Mouse (Mus musculus): ENCODE data around the gene Gria1.

Gria1 gene

DNA sequence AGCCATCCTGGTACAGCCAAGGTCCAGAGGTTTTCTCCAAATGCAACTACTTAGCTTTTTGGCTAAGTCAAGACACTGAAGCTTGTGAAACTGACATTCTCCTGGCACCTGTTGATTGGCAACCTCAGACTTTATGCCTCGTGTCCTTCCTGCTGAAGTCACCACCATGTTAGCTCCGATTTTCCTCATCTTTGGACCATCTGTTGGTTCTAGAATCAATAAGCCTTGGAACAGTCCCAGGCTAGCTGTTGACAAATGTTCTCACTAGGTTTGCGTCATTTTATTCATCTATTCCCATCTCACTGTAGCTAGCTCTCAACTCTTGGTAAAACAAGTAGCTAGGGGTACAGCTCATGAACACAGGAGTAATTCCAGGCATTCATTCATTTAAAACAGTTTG, 51.3 kb downstream of the Gria1 start:
- no peak for DNase-seq

DNA sequence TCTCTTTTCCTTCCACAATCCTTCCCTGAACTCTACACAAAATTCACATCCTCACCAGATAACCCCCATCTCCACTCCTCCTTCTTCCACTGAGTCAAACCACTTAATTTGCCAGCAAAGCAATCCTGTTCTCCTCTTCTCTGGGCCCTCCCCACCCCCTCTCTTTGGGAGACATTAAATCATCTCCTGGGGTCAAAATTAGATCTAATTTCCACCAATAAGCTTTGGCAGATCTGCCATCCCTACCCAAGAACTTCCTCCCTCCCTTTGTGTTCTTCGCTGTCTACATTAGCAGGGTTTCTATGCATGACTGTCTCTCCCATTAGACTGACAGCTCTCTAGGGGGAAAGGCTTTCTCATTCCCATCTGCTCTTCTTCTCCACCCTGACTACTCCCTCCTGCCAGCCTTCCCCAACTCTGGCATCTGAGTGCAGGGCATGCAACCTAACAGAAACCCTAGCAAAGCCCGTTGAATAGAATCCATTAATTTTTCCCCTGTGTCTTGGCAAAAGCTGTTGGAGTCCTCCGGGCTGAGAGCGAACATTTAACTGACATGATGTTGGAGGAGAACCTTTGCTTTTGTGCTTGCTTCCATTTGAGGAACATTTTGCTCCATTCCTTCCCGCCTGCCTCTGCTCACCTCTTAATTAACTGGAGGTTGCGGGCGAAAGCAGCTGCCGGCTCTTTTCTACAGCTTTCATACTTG, 59.2 kb downstream of the Gria1 start:
- DNase-seq: no peak

DNA sequence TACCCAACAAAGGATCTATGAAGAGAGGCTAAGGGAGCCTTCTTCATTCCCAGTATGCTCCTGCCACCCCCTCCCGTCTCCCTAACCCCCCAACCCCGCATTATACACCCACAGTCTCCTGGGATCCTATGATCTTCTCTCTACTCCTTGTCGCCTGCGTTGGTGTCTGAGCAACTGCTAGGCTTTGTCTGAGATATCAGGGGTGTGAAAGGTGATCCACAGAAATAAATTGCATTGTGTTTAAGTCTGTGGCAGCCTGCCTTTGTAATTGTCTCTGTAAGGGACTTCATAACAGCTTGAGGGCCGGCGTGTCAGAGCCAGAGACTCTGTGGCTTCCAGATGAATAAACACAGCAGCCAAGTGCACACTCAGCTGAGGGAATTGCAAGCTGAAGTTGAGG, 61.0 kb downstream of the Gria1 start:
- no peak for DNase-seq

DNA sequence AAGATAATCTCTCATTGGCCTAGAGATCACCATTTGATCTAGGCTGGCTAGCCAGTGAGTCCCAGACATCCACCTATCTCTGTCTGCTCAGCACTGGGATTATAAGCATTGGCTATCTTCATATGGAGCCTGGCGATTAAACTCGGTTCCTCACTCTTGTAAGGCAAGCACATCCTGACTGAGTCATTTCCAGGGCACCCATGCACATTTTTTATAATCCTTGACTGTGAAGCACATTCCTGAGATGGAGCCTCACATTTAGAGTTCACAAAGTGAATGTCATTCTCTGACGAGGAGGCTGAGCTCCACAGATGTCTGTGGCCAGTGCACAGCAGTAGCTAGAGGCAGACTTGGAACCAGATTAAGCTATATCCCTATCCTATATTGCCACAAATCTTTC, 68.2 kb downstream of the Gria1 start:
- no peak for DNase-seq

DNA sequence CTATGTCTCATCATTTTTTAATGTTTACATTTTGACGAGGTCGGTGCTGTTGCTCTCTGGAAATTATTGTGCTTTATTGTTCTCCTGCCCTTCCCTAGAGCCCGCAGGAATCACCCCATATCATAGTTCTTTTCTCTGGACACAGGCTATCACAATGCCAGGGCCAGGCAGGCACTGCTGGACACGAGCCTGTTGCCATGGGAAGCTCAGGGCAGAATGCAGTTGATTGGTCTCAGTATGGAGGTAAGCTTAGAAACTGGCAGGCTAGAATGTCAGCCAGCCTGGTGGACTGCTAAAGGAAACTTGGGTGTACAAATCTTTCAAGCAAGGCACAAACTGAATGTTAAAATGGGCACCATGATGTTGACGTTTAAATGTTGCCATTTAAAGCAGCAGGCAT, 78.3 kb downstream of the Gria1 start:
- no peak for DNase-seq

DNA sequence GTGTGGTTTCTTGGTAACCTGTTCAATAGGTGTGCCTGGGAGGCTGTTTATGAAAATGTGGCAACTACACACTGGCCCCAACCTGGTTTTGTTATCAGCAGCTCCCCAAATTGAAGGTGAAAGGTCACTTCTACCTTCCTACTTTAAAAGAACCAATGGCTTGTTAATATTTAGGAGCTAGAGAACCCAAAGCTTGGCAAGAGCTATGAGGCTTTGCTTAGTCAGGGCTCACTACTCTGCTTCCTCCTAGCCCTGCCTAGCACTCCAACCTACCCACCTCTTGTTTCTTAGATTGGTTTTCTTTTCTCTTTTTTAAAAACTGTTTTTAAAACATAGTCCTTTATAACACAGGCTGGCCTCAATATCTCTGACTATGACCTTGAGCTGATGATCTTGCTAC, 79.5 kb downstream of the Gria1 start:
- DNase-seq: no peak

DNA sequence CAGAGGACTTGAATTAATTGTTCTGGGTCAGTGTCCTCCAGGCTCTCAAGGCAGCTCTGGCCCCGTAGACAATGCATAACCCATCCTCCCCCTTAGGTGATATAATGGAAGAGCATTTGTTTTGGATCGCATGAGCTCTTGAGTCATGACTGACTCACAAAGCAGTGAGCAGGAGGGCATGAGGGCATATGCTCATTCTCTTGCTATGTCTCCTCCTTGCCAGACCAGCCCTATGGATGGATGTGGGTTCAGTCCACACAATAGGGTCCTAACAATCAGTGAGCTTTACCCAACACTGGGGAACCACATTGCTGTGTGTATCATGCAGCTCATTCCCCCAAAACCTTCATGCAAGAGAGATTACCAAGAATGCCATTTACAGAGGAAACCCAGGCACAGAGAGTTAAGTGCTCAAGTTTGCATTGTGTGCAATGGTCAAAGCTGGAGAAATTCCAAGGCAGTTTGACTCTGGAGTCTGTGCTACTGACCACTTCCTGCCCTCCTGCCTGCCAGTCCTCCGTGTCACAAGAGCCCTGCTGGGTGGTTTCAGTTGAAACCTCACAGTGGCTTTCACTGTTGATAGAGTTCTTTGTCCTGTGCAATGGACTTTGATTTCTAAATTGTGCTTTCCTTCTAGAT, 80.2 kb downstream of the Gria1 start:
- no peak for DNase-seq

DNA sequence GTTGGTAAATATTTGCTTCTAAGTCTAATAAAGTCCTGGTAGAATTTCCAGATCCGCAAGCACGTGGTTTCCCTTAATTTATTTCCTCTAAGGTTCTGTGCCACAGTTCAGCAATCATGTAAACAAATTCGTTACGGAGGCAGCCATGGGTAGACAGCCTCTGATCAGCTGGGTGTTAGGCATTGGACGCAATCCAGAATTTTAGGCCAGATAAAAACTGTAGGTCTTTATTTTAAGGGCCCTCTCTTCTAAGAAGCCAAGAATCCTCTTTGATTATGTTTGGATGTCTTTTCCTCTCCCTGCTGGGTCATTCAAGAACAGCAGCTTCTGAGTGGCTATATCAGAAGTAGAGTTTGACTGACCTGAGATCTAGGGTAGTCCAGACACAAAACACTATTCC, 89.3 kb downstream of the Gria1 start:
- no peak for DNase-seq

DNA sequence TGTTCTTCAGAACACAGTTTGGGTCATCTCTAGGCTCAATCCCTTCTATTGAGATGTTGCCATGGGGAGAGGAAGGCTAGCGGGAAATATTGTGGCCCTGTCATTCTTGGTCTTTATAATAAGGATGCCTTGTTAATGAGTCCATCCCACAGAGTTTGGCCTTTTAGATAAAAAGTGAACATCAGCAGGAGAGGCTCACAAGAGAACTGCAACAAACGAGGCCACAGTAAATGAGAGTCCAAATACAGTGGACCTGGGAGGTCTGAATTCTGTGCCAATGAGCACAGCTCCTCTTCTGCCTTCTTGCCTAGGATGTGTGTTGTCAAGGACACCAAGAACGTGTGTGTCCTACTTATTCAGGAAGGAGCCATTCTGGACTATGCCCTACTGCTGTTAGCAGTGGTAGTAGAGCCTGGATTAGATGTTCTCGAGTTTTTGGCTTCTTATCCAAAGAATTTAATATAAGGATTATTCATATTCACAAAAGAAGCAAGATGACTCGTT, 92.6 kb downstream of the Gria1 start:
- no peak for DNase-seq

DNA sequence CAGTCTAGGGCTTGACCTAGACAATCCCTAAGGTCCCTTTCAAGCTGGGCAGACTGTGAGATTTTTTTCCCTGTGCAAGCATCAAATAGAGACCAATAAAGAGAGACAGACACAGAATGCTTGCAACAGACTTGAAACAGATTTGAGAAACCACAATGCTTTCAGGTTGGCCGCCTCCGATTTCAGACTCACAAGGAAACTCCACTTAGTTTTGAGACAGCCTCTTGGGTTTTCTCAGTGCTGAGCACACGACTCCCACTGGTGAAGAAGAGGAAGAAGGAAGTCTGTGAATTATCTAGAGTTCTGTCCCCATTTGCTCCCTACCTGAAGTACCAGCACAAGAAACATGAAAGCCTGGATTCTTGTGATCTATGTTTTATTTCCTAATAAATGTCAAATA, 94.5 kb downstream of the Gria1 start:
- no peak for DNase-seq

DNA sequence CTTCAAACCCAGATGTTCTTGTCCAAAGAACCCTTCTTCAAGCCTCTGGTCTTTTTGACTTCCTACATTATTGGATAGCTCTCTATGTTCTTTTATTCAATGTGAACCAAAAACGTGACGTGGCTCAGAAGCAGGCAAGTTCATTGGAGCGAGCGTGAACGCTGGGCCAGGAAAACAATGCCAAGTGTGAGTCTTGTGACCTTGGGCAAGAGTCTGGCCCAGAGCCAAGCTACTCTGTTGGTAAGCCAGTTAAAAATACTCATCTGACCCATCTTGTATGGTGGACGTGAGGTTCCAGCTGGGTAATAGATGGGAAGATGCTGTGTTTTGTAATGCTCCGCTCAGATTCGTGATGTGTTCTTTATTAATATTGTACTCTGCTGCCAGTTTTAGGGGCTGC, 101.2 kb downstream of the Gria1 start:
- DNase-seq: no peak

DNA sequence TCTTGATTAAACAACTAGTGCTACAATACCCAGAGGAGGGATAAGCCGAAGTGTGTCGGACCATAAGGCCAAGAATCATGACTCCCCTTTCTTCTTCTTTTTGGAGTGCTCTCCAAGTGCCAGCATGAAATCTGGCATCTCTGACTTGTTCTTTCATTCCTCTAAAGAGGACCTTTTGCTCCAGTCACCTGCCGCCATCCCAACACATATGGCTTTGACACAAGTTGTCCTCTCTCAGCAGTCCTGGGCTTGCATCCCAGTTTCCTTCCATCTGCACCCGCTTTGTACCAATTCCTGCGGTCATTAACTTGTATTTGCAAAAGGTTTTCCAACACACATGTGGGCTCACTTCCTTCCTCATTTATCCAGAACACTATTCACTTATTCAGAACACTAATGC, 103.2 kb downstream of the Gria1 start:
- no peak for DNase-seq

DNA sequence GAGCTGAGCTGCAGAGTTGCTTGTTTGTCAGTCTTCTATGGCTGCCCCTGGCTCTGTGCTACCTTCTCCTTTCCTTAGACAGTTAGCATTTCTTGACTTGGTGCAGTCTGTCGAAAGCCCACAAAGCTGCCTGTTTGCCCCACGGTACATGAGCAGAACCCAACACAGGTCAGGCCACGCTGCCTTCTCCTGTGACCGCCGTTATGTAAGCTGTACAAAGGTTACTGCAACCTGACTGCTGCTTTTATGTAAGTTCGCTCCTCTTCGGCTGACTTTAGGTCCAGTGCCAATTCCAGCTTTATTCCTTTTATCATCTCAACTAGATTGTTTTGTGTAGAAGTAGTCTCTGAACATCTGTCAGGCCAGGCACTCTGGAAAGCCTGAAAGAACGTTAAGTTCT, 115.9 kb downstream of the Gria1 start:
- DNase-seq: no peak

DNA sequence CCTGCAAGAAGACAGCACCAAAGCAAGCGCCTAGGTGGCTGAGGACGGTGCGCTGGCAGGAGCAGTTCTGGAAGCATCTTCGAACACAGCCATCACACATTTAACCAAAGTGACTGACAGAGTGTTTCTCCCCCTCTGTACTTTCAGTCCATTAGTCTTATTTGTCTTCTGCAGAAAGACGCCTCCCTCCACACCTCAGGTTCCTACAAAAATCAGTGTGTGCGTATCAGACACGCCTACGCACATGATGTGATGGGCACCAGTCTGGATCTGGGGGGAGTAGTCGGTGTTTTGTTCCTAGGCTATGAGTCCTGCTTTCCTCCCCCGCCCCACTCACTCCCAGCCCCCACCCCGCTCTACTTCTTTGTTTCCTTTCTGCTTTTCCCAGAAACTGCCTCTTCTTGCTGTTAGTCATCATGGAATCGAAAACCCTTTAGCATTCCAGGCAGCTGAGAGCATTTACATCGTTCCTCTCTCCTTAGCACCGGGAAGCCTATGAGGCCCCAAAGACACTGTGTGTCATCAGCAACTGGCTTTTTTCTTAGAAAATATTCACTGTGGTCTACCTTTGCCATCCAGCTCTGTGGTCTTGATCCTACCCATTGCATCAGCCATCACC, 129.1 kb downstream of the Gria1 start:
- DNase-seq: no peak

DNA sequence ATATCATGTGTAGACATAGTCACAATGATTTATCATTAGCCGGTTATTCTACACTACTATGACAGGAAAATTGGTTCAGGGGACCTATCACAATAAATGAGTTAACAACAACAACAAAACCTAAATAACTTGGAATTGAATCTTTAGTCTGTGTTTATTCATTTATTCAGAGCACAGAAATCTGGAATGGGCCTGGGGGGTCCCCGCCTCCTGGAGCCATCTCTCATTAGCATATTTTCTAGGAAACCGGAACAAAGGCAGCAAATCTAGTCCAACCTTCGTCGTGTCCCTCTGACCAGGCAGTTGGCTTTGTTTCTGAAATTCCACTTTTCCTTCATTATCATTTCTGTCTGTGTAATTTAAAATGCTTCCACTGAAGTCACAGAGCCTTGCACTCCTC, 132.5 kb downstream of the Gria1 start:
- no peak for DNase-seq

DNA sequence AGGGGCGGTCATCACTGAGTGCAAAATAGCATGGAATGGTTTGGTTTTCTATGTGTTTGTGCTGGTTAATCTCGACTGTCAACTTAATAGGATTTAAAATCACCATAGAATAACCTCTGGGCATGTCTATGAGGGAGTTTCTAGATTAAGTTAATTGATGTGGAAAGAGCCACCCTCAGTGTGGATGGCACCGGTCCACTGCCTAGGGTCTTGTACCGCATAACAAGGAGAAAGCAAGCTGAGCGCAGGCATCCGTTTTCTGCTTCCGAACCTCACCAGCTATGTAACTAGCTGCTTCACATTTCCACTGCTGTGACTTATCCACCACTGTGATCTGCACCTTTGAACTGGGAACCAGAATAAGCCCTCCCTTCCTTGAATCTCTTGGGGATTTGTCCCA, 134.0 kb downstream of the Gria1 start:
- no peak for DNase-seq

DNA sequence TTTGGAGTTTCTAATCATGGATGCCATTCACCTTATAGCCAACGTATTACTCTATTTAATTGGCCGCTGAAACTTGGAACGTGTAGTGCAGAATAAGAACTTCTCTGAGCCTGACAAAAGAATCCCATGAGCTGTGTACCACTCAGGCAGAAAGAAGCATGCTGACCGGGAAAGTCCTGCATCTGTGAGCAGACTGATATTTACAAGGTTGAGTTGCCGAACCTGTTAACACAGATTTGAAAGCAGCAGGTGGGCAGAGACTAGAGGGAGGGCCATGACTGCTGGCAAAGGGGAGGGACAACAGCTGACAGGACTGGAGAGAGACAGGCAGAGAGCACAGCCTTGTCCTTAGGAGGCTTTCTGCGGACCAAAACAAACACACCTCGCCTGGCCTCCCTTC, 134.5 kb downstream of the Gria1 start:
- DNase-seq: no peak

DNA sequence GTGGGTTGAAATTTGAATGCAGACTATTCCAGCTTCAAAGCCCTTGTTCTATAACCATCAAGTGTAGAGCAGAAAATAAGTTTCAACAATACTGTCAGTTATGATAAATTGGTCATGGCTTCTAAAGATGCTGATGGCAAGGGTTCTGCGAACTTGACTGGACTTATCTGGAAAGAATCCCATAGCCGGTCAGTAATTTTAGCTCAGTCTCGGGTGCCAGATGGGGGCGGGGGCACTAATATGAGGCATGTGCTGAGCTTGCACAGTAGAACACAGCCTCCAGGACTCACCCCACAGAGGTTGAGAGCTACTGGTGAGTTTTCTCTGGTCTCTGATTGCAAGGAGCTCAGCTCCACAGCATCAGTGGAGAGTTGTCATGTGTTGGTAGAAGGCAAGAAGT, 140.5 kb downstream of the Gria1 start:
- no peak for DNase-seq

DNA sequence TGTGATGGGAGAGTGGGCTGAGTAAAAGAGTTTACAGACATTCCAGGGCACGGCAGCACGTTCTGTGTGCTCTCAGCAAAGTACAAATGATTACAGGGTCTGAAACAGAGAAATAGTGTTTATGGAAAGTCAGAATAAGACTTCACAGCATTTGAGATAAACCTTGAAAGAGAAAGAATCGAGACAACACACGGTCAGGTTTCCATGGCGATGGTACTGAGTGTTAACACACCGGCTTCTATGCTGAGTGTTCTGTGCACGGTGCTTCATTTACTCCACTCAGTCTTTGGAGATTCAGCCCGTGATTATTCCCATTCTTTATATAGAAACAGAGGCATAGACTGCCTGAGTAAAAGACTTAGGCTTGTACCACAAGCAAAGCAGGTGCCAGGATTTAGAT, 143.8 kb downstream of the Gria1 start:
- DNase-seq: no peak

DNA sequence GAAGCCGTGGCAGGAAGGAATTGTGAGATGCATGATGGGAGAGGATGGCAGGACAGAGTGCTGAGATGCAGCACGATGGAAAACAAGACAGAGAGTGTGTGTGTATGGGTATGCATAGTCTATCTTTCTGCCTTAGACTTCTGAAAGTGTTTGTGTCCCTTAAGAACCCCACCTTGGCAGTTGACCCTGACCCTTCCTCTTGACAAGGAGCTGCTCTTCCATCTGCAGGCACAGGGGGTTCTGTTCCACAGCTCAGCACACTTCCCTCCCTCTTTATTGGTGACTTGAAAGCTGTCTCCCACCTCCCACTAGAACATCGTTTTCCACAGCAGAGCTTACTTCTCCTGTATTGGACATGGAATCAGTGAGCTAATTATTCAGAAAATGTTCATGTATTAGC, 148.2 kb downstream of the Gria1 start:
- DNase-seq: no peak

DNA sequence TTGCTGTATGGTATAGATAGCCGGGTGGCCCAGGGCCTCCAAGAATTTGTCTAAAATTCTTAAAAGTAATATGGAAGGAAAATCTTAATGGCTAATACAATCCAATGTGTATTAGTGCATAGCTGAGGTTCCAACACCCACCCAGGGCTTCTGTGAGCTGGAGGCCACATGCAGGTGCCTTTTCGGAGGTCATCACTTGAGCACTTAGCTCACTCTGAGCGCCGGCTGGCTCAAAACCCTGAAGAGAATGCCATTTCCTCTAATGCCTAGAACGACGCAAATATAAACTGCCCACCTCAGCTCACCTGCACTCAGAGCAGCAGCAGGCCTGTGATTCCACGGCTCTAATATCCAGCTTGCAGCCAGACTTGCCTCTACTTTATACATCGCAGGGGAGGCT, 148.9 kb downstream of the Gria1 start:
- no peak for DNase-seq

DNA sequence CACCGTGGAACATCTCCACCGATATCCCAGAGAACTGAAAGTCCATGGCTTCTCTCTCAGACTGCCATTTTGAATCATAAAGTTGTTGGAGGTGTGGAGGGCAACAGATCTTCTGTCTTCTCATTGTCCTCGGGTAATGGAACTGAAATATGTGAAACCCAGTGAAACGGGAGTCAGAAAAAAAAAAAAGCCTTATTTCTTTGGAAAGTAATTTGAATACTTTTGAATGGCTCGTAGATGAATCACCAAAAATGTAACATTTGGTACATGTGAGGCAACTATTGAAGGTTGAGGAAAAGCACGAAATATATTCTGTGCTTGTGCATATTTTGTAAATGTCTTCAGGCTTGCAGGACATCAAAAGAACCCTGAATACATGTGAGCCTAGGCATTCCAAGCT, 151.7 kb downstream of the Gria1 start:
- DNase-seq: no peak

DNA sequence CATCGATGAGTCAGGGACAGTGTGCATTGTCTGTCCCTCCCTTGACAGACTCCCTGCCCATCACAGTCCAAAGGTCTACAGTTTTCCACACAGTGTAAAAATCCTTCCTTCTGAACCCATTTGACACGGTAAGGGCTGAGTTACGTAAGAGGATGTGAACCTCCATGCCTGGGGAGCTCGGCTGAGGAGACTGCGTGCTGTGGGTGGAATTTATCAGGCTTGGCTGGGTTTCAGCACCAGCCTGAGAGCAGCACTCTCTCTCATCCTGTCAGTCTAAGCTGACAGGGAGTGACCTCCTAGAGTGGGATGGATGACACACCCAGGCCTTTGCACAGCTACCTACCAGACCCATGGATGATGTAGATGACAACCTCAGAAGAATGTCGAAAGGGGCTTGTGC, 158.9 kb downstream of the Gria1 start:
- DNase-seq: no peak

DNA sequence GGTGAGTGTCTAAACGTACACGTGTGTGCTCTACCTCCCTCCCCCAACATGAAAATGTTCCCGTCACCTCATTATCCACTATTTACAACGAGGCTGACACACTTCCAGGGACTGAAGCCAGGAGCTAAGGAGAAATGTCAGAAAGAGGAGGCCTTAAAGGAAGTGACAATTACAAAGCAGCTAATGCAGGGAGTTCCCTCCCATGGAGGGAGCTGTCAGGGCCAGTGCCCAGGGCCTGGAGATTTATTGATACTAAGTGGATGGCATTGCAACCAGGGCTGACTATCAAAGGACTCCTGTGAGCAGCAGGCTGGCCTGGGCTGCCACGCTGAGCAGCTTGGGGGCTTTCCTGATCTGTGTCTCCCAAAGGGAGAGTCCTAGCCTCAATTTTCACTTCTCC, 163.0 kb downstream of the Gria1 start:
- DNase-seq: no peak

DNA sequence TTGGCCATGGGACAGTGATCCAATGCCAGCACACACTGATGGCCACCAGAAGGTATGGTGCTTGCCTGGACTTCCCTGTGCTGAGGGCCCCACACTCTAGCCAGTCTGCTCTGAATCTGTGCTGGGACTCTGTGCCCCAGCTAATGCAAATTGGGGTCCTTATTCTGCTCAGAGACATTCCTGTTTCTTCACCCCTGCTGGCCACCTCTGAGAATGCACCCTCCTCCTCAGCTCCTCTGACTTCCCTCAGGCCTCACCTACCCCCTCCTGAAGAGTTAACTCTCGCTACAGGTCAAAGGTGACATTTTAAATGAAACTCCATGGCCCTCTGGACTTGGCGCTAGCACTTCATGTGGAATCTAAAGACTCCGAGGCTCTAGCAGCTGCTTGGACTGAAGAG, 165.4 kb downstream of the Gria1 start:
- peak; percentile 29 for DNase-seq

Measured in embryo, embryonic 11 days (tissue).